Mouse (Mus musculus): ENCODE results near the gene Kat5. TPM values are rescaled to one million over a fixed set of nuclear protein-coding genes. Genes with fewer than 3 reads are reported as not detected.

The Kat5 gene
- 92.0 TPM for polyA plus RNA-seq (2015; fragmentation: Illumina TruSeq; extraction: RNeasy Lipid Tissue Mini Kit (QIAGEN cat#74804); ENCODE audit: low read depth, low replicate concordance)

GRCm38 (mm10) chr19:5609547-5610404, at the start of gene Kat5:
Gene Kat5 (minus strand): TSS chr19:5610237.

DNA sequence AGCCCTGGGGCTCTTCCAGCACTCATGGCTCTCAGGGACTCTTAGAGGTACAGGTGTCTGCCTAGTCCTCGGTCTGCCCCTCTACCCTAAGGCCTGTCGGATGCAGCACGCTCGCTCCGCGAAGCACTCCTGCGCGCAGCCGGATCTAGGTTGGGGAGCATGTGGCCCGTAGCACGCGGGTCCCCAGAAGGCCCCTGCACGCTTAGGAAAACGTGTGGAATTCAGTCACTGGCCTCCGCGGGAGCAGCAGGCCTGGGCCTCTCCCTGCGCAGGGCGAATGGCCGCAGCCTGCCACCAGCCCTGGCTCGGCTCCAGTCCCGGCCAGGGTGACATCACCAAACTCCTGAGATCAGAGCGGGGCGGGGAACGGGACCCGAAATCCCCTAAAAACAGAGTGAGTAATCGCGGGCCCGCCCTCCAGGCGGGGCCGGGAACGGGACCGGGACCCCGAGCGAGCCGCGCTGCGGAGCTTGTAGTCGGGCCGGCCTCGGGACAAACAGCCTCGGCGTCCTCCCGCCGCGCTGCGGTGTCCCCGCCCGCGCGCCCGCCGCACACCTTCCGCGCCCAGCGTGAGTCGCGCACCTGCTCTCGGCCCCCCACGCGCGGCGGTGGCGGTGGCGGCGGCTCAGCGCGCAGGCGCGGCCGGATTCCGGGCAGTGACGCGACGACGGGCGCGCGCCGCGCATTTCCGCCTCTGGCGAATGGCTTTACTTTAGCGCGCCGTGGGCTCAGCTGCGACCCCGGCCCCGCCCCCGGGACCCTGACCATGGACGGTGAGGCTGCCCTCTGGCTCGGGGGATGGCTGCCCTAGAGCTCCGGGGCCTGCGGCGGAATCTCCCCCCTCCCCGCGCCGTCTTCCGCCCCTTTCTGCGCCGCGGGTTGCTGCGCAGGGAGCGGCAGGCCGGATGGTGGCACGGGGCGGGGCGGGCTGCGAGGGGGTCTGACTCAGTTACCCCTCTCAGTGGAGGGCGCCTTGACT, 27.3 kb upstream of the Kat5 start, which contains the start of gene Rela:
Rela (plus strand) TSS at position 415 of the 979 bp plus-strand sequence.

DNA sequence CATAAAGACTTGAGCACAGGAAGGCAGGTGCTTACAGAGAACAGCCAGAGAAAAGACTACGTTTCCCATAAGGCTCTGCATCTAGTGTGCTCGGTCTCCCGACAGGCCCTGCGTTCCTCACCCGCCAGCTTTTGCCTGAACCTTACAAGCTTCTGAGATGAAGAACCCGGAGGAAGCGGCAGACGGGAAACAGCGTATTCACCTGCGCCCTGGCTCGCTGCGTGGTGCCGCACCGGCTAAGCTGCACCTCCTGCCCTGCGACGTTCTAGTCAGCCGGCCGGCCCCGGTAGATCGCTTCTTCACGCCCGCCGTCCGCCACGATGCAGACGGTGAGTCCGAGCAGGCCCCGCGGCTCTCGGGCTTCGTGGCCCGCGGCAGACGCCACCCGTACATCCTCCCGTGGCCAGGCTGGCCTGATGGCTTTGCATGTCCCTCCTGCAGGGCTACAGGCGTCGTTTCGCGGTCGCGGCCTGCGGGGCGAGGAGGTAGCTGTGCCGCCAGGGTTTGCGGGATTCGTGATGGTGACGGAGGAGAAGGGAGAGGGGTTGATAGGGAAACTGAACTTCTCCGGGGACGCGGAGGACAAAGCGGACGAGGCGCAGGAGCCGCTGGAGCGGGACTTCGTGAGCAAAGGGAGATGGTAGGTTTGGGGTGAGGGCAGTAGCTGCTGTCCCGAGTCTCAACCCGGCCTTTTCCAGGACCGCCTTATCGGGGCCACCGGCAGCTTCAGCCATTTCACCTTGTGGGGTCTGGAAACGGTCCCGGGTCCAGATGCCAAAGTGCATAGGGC, 8.1 kb downstream of the Kat5 start, which contains the start of gene Rnaseh2c:
Rnaseh2c (plus strand) TSS at position 122 of the 790 bp plus-strand sequence.

GRCm38 (mm10) chr19:5567534-5568469, 42.2 kb downstream of the Kat5 start, which contains the start of gene Ap5b1:
Gene Ap5b1 (plus strand): TSS chr19:5568025.

GRCm38 (mm10) chr19:5560457-5561041, 49.5 kb downstream of the Kat5 start, which contains the start of gene Ovol1:
Gene Ovol1 (minus strand): TSS chr19:5560646.

Other genes starting within 250 kb of the Kat5 start
- gene Eif1ad, start 243.5 kb downstream of the Kat5 start, polyA plus RNA-seq (2015; fragmentation: Illumina TruSeq; extraction: RNeasy Lipid Tissue Mini Kit (QIAGEN cat#74804); ENCODE audit: low read depth, low replicate concordance): 30.5 TPM
- 117 TPM for gene Banf1, start 243.1 kb downstream of the Kat5 start, polyA plus RNA-seq (2015; fragmentation: Illumina TruSeq; extraction: RNeasy Lipid Tissue Mini Kit (QIAGEN cat#74804); ENCODE audit: low read depth, low replicate concordance)
- gene Sart1, start 221.5 kb downstream of the Kat5 start, polyA plus RNA-seq (2015; fragmentation: Illumina TruSeq; extraction: RNeasy Lipid Tissue Mini Kit (QIAGEN cat#74804); ENCODE audit: low read depth, low replicate concordance): 47.6 TPM
- gene Tsga10ip, start 207.7 kb downstream of the Kat5 start, polyA plus RNA-seq (2015; fragmentation: Illumina TruSeq; extraction: RNeasy Lipid Tissue Mini Kit (QIAGEN cat#74804); ENCODE audit: low read depth, low replicate concordance): not detected
- 429 TPM for gene Drap1, start 185.3 kb downstream of the Kat5 start, polyA plus RNA-seq (2015; fragmentation: Illumina TruSeq; extraction: RNeasy Lipid Tissue Mini Kit (QIAGEN cat#74804); ENCODE audit: low read depth, low replicate concordance)
- 80.0 TPM for gene AI837181, start 185.1 kb downstream of the Kat5 start, polyA plus RNA-seq (2015; fragmentation: Illumina TruSeq; extraction: RNeasy Lipid Tissue Mini Kit (QIAGEN cat#74804); ENCODE audit: low read depth, low replicate concordance)
- not detected for gene Fosl1, start 162.7 kb downstream of the Kat5 start, polyA plus RNA-seq (2015; fragmentation: Illumina TruSeq; extraction: RNeasy Lipid Tissue Mini Kit (QIAGEN cat#74804); ENCODE audit: low read depth, low replicate concordance)
- 23.3 TPM for gene Ccdc85b, start 152.3 kb downstream of the Kat5 start, polyA plus RNA-seq (2015; fragmentation: Illumina TruSeq; extraction: RNeasy Lipid Tissue Mini Kit (QIAGEN cat#74804); ENCODE audit: low read depth, low replicate concordance)
- gene Fibp, start 149.6 kb downstream of the Kat5 start, polyA plus RNA-seq (2015; fragmentation: Illumina TruSeq; extraction: RNeasy Lipid Tissue Mini Kit (QIAGEN cat#74804); ENCODE audit: low read depth, low replicate concordance): 87.6 TPM
- gene Ctsw, start 141.7 kb downstream of the Kat5 start, polyA plus RNA-seq (2015; fragmentation: Illumina TruSeq; extraction: RNeasy Lipid Tissue Mini Kit (QIAGEN cat#74804); ENCODE audit: low read depth, low replicate concordance): not detected
- 15.4 TPM for gene Efemp2, start 136.3 kb downstream of the Kat5 start, polyA plus RNA-seq (2015; fragmentation: Illumina TruSeq; extraction: RNeasy Lipid Tissue Mini Kit (QIAGEN cat#74804); ENCODE audit: low read depth, low replicate concordance)
- 32.4 TPM for gene Mus81, start 121.8 kb downstream of the Kat5 start, polyA plus RNA-seq (2015; fragmentation: Illumina TruSeq; extraction: RNeasy Lipid Tissue Mini Kit (QIAGEN cat#74804); ENCODE audit: low read depth, low replicate concordance)
- 1,416 TPM for gene Cfl1, start 119.8 kb downstream of the Kat5 start, polyA plus RNA-seq (2015; fragmentation: Illumina TruSeq; extraction: RNeasy Lipid Tissue Mini Kit (QIAGEN cat#74804); ENCODE audit: low read depth, low replicate concordance)
- 3.0 TPM for gene 1700020D05Rik, start 106.5 kb downstream of the Kat5 start, polyA plus RNA-seq (2015; fragmentation: Illumina TruSeq; extraction: RNeasy Lipid Tissue Mini Kit (QIAGEN cat#74804); ENCODE audit: low read depth, low replicate concordance)
- gene Snx32, start 99.7 kb downstream of the Kat5 start, polyA plus RNA-seq (2015; fragmentation: Illumina TruSeq; extraction: RNeasy Lipid Tissue Mini Kit (QIAGEN cat#74804); ENCODE audit: low read depth, low replicate concordance): 96.1 TPM
- gene Ovol1, start 49.6 kb downstream of the Kat5 start, polyA plus RNA-seq (2015; fragmentation: Illumina TruSeq; extraction: RNeasy Lipid Tissue Mini Kit (QIAGEN cat#74804); ENCODE audit: low read depth, low replicate concordance): not detected
- gene Ap5b1, start 42.2 kb downstream of the Kat5 start, polyA plus RNA-seq (2015; fragmentation: Illumina TruSeq; extraction: RNeasy Lipid Tissue Mini Kit (QIAGEN cat#74804); ENCODE audit: low read depth, low replicate concordance): 2.5 TPM
- gene Rnaseh2c, start 8.4 kb downstream of the Kat5 start, polyA plus RNA-seq (2015; fragmentation: Illumina TruSeq; extraction: RNeasy Lipid Tissue Mini Kit (QIAGEN cat#74804); ENCODE audit: low read depth, low replicate concordance): 40.8 TPM
- 14.1 TPM for gene Rela, start 27.2 kb upstream of the Kat5 start, polyA plus RNA-seq (2015; fragmentation: Illumina TruSeq; extraction: RNeasy Lipid Tissue Mini Kit (QIAGEN cat#74804); ENCODE audit: low read depth, low replicate concordance)
- gene Sipa1, start 53.5 kb upstream of the Kat5 start, polyA plus RNA-seq (2015; fragmentation: Illumina TruSeq; extraction: RNeasy Lipid Tissue Mini Kit (QIAGEN cat#74804); ENCODE audit: low read depth, low replicate concordance): 8.9 TPM
- gene Map3k11, start 78.5 kb upstream of the Kat5 start, polyA plus RNA-seq (2015; fragmentation: Illumina TruSeq; extraction: RNeasy Lipid Tissue Mini Kit (QIAGEN cat#74804); ENCODE audit: low read depth, low replicate concordance): 16.2 TPM
- 32.6 TPM for gene Pcnx3, start 78.7 kb upstream of the Kat5 start, polyA plus RNA-seq (2015; fragmentation: Illumina TruSeq; extraction: RNeasy Lipid Tissue Mini Kit (QIAGEN cat#74804); ENCODE audit: low read depth, low replicate concordance)
- 0.64 TPM for gene Kcnk7, start 94.1 kb upstream of the Kat5 start, polyA plus RNA-seq (2015; fragmentation: Illumina TruSeq; extraction: RNeasy Lipid Tissue Mini Kit (QIAGEN cat#74804); ENCODE audit: low read depth, low replicate concordance)
- gene Ehbp1l1, start 116.1 kb upstream of the Kat5 start, polyA plus RNA-seq (2015; fragmentation: Illumina TruSeq; extraction: RNeasy Lipid Tissue Mini Kit (QIAGEN cat#74804); ENCODE audit: low read depth, low replicate concordance): 11.2 TPM
- 30.2 TPM for gene Fam89b, start 119.4 kb upstream of the Kat5 start, polyA plus RNA-seq (2015; fragmentation: Illumina TruSeq; extraction: RNeasy Lipid Tissue Mini Kit (QIAGEN cat#74804); ENCODE audit: low read depth, low replicate concordance)
- gene Ltbp3, start 130.7 kb upstream of the Kat5 start, polyA plus RNA-seq (2015; fragmentation: Illumina TruSeq; extraction: RNeasy Lipid Tissue Mini Kit (QIAGEN cat#74804); ENCODE audit: low read depth, low replicate concordance): 27.2 TPM
- gene Scyl1, start 161.2 kb upstream of the Kat5 start, polyA plus RNA-seq (2015; fragmentation: Illumina TruSeq; extraction: RNeasy Lipid Tissue Mini Kit (QIAGEN cat#74804); ENCODE audit: low read depth, low replicate concordance): 68.8 TPM